Mouse (Mus musculus): ENCODE measurements at regions not wholly inside any gene's neighbourhood (a gene's known extent, or its start where the extent isn't known, plus 50 kb on each side); places are given as distances from the start of the nearest gene placed in this dataset.

DNA sequence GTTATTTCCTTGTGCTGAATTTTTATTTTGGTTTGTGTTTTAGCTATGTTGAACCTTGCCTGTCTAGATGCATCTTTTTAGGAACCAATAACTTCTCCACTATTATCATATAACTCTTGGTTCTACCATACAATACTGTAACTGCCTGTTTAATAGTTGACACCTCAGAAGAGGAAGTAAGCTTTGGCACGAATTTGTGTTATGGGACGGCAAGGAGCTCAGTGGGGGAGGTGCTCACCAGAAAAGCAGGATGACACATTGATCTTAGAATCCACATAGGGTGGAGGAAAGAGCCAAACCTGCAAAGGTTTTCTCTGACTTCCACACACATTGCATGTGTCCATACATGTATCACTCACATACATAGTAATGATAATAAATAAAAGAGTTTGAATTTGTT is 498.9 kb downstream of the Plcl1 start:
- TF ChIP-seq CTCF (IDR thresholded peaks at IDR 0.05; ENCODE audit: low read depth, low read length) (no peak), POLR2A (IDR thresholded peaks at IDR 0.05; ENCODE audit: extremely low read depth, insufficient read depth, low read length) (no peak)
